In the genomic region with DNA sequence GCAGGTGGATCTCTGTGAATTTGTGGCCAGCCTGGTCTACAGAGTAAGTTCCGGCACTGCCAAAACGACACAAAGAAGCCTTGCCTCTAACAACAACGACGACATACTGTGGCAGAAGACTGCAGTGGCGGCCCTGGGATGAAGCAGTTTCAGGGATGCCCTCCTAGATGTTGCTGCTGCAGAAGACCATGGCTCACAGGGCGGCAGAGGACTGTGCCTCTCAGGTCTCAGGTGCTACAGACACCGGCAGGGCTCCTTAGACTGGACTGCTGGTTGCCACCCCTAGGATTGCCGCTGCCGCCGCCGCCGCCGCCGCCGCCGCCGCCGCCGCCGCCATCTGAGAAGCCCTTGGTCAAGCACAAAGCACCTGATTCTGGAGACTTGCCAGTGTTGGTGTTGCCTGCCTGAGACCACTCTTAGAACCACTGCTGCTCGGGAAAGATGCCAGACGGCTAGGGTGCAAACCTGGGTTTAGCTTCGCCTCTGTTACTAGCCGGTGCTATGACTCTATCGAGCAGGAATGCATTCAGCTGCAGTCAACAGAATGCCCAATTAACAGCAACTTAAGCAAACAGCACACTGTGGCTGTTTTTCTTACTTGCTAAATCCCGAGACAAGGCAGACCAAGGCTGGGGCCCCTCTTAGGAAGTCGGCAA, we compare ENCODE assay signal across 8 mouse cellular contexts. TPM values are rescaled to one million over a fixed set of nuclear protein-coding genes. Genes with fewer than 3 reads are reported as not detected.
DNase-seq lines count a peak whose midpoint lies in the region; ATAC-seq and TF ChIP-seq lines count a peak whose summit lies in the region.

No protein-coding gene starts in this region.

- peak overlapping the region; percentile 52 for H3K4me2 ChIP-seq in embryonic facial prominence, embryonic 14.5 days (ENCODE audit: low read depth, low read length)

- peak overlapping the region; percentile 17 for H3K27ac ChIP-seq in heart, adult 2 months
- no peak overlapping the region for H3K27ac ChIP-seq in embryonic facial prominence, embryonic 14.5 days (replicated peaks; ENCODE audit: low read depth, low read length)

- no peaks in the 10 kb centered on the region for H3K79me2 ChIP-seq in heart, adult 2 months (replicated peaks; ENCODE audit: control insufficient read depth, insufficient read depth, low read length)

- DNase-seq in heart, adult 2 months: peak in 1 of 2 experiments; percentile 50
- no peak for DNase-seq in heart, adult 9 months (ENCODE audit: low spot score in 2 of 2)
- peak; percentile 85 for DNase-seq in embryonic facial prominence, embryonic 14.5 days (ENCODE audit: low spot score)
- DNase-seq in induced T-regulatory cell, adult 2 months (ENCODE audit: low read depth): peak; percentile 27
- DNase-seq in lung, postnatal 10 days: peak; percentile 58
- no peak for DNase-seq in urinary bladder, adult 2 months (ENCODE audit: low spot score)
- no peak for DNase-seq in thymus, postnatal 0 days (ENCODE audit: low spot score)

- ATAC-seq in embryonic facial prominence, embryonic 14.5 days (ENCODE audit: low read depth): peak; percentile 58
- ATAC-seq in CD4-positive, CD25-positive, alpha-beta regulatory T cell, adult 4 months: no peak

- intact Hi-C loops in heart, adult 2 months (cut with DNase I): no loop called here

- no peak for TF ChIP-seq POLR2A in heart, adult 2 months (IDR thresholded peaks at IDR 0.05; ENCODE audit: insufficient read depth, low read depth, low read length)

- H3K27me3 ChIP-seq in heart, adult 2 months (ENCODE audit: control insufficient read depth, insufficient read depth, low read length): no peaks in the 10 kb centered on the region
- H3K27me3 ChIP-seq in embryonic facial prominence, embryonic 14.5 days (replicated peaks; ENCODE audit: control insufficient read depth, insufficient read depth, low read length): peaks cover 5% of the 10 kb centered on the region; the same call in 1 of the 2 replicates

- H3K36me3 ChIP-seq in heart, adult 2 months (ENCODE audit: control insufficient read depth, insufficient read depth, low read length): no peaks in the 10 kb centered on the region
- no peaks in the 10 kb centered on the region for H3K36me3 ChIP-seq in embryonic facial prominence, embryonic 14.5 days (ENCODE audit: control insufficient read depth, insufficient read depth, low read length)

- peaks cover 3% of the 10 kb centered on the region for H3K4me1 ChIP-seq in heart, adult 2 months (ENCODE audit: control insufficient read depth, insufficient read depth, low read length)
- peaks cover 8% of the 10 kb centered on the region; the same call in 1 of the 2 replicates for H3K4me1 ChIP-seq in embryonic facial prominence, embryonic 14.5 days (ENCODE audit: control insufficient read depth, insufficient read depth, low read length)

- 28% methylated on average over 27 of the region's 27 CpGs for WGBS in heart, adult 2 months
- 44% methylated on average over 26 of the region's 27 CpGs for WGBS in embryonic facial prominence, embryonic 14.5 days

- H3K4me3 ChIP-seq in heart, adult 2 months: peak overlapping the region; percentile 22
- peak overlapping the region; percentile 29 for H3K4me3 ChIP-seq in embryonic facial prominence, embryonic 14.5 days (ENCODE audit: low read depth, low read length)

- H3K9me3 ChIP-seq in embryonic facial prominence, embryonic 14.5 days (ENCODE audit: control insufficient read depth, low read length): no peaks in the 10 kb centered on the region

- no peak for TF ChIP-seq EP300 in heart, adult 2 months (IDR thresholded peaks at IDR 0.05; ENCODE audit: insufficient read depth, low read depth, low read length)

- peak overlapping the region; percentile 79 for H3K9ac ChIP-seq in heart, adult 2 months (ENCODE audit: low read depth, low read length)
- peak overlapping the region; percentile 42; the same call in 1 of the 2 replicates for H3K9ac ChIP-seq in embryonic facial prominence, embryonic 14.5 days (ENCODE audit: low read depth, low read length)

- no peak for TF ChIP-seq CTCF in heart, adult 2 months (IDR thresholded peaks at IDR 0.05)

RNA-seq across cellular contexts. Expression of gene Tubg2, which starts 15.4 kb away (rescaled TPM):
- 1 to 10 TPM; 3.5 TPM for total RNA-seq in heart, adult 2 months (2021)
- polyA plus RNA-seq in heart, adult 2 months (2012; rRNA removed): 2.1 and 2.9 TPM in 2 replicates
- 6.6 and 8.4 TPM in 2 replicates for polyA plus RNA-seq in embryonic facial prominence, embryonic 14.5 days (2014; fragmentation: Nextera tagmentation; extraction: Ambion mirVana)
- polyA plus RNA-seq in urinary bladder, adult 2 months (2012; rRNA removed): 3.3 and 5.0 TPM in 2 replicates
- polyA plus RNA-seq in thymus, postnatal 0 days (2015; fragmentation: Nextera tagmentation; extraction: Ambion mirVana): 1.5 and 1.6 TPM in 2 replicates
- polyA plus RNA-seq in CD4-positive, CD25-positive, alpha-beta regulatory T cell, adult 4 months (2017; shearing (Covaris generic)): 1 to 10 TPM; 1.4 to 3.5 TPM

RNA-seq across cellular contexts. Expression of gene Tubg1, which starts 20.6 kb away (rescaled TPM):
- 10 to 100 TPM; 22.7 to 23.6 TPM for total RNA-seq in heart, adult 2 months (2021)
- 14.2 and 17.2 TPM in 2 replicates for polyA plus RNA-seq in heart, adult 2 months (2012; rRNA removed)
- polyA plus RNA-seq in embryonic facial prominence, embryonic 14.5 days (2014; fragmentation: Nextera tagmentation; extraction: Ambion mirVana): 55.7 and 60.2 TPM in 2 replicates
- polyA plus RNA-seq in urinary bladder, adult 2 months (2012; rRNA removed): 4.3 and 11.0 TPM in 2 replicates
- polyA plus RNA-seq in thymus, postnatal 0 days (2015; fragmentation: Nextera tagmentation; extraction: Ambion mirVana): 73.0 and 80.2 TPM in 2 replicates
- polyA plus RNA-seq in CD4-positive, CD25-positive, alpha-beta regulatory T cell, adult 4 months (2017; shearing (Covaris generic)): 10 to 100 TPM; 24.9 to 34.0 TPM

RNA-seq across cellular contexts. Expression of gene Retreg3, which starts 20.6 kb away (rescaled TPM):
- total RNA-seq in heart, adult 2 months (2021): 10 to 100 TPM; 28.5 to 31.0 TPM
- 31.8 and 53.1 TPM in 2 replicates for polyA plus RNA-seq in heart, adult 2 months (2012; rRNA removed)
- polyA plus RNA-seq in embryonic facial prominence, embryonic 14.5 days (2014; fragmentation: Nextera tagmentation; extraction: Ambion mirVana): 10.4 and 12.1 TPM in 2 replicates
- 66.2 and 67.3 TPM in 2 replicates for polyA plus RNA-seq in urinary bladder, adult 2 months (2012; rRNA removed)
- polyA plus RNA-seq in thymus, postnatal 0 days (2015; fragmentation: Nextera tagmentation; extraction: Ambion mirVana): 20.9 and 22.2 TPM in 2 replicates
- polyA plus RNA-seq in CD4-positive, CD25-positive, alpha-beta regulatory T cell, adult 4 months (2017; shearing (Covaris generic)): 10 to 100 TPM; 16.1 to 27.9 TPM

RNA-seq across cellular contexts. Expression of gene Cntnap1, which starts 30.0 kb away (rescaled TPM):
- total RNA-seq in heart, adult 2 months (2021): 1 to 10 TPM; 1.3 to 1.5 TPM
- polyA plus RNA-seq in heart, adult 2 months (2012; rRNA removed): 3.1 and 4.0 TPM in 2 replicates
- 1.6 and 1.9 TPM in 2 replicates for polyA plus RNA-seq in embryonic facial prominence, embryonic 14.5 days (2014; fragmentation: Nextera tagmentation; extraction: Ambion mirVana)
- polyA plus RNA-seq in urinary bladder, adult 2 months (2012; rRNA removed): 4.2 and 5.8 TPM in 2 replicates
- 0.32 and 0.53 TPM in 2 replicates for polyA plus RNA-seq in thymus, postnatal 0 days (2015; fragmentation: Nextera tagmentation; extraction: Ambion mirVana)
- under 1 TPM in 1 of 2 experiments, not detected in 1; 0.17 TPM for polyA plus RNA-seq in CD4-positive, CD25-positive, alpha-beta regulatory T cell, adult 4 months (2017; shearing (Covaris generic))

RNA-seq across cellular contexts. Expression of gene Plekhh3, which starts 30.9 kb away (rescaled TPM):
- total RNA-seq in heart, adult 2 months (2021): 10 to 100 TPM; 14.3 to 28.1 TPM
- polyA plus RNA-seq in heart, adult 2 months (2012; rRNA removed): 24.4 and 26.7 TPM in 2 replicates
- polyA plus RNA-seq in embryonic facial prominence, embryonic 14.5 days (2014; fragmentation: Nextera tagmentation; extraction: Ambion mirVana): 17.7 and 20.9 TPM in 2 replicates
- polyA plus RNA-seq in urinary bladder, adult 2 months (2012; rRNA removed): 33.9 and 35.6 TPM in 2 replicates
- 2.4 and 2.8 TPM in 2 replicates for polyA plus RNA-seq in thymus, postnatal 0 days (2015; fragmentation: Nextera tagmentation; extraction: Ambion mirVana)
- polyA plus RNA-seq in CD4-positive, CD25-positive, alpha-beta regulatory T cell, adult 4 months (2017; shearing (Covaris generic)): not detected

Comparison
In these comparisons a context has a peak if more than half of its experiments do, and no peak if none do; other contexts are left out.
1. DNase-seq: peak in embryonic facial prominence, embryonic 14.5 days (single experiment), induced T-regulatory cell, adult 2 months (single experiment) and lung, postnatal 10 days (single experiment); none in heart, adult 9 months (0 of 2), urinary bladder, adult 2 months (single experiment) and thymus, postnatal 0 days (single experiment).